Mouse (Mus musculus): ENCODE data around the gene Prg4.

DNA sequence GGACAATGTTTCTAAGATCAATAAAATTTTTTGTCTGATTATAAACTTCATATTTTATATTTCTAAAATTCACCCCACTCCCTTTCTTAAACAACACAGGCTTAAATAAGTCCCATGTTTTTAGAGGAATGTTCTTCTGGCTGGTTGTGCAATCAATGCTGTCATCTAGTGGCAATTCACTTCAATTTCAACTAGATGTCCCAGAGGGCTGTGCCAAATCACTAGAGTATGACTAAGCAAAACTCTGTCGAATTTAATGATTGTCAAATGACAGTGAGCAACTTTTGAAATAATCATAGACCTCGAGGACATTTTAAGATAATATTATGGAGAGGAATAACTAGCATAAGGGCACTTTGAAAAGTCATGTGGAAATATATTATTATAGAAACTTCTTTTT, 31.7 kb upstream of the Prg4 start:
- no peak for TF ChIP-seq CTCF (IDR thresholded peaks at IDR 0.05; ENCODE audit: low read depth, low read length)
- no peak for TF ChIP-seq GATA1 (IDR thresholded peaks at IDR 0.05; ENCODE audit: borderline replicate concordance, low read length)
- TF ChIP-seq GATA2 (IDR thresholded peaks at IDR 0.05; ENCODE audit: borderline replicate concordance, low read depth, low read length), result no peak

All from G1E (cell line).